Mouse (Mus musculus) gastrocnemius, postnatal 36 days (tissue): Measurements from ENCODE around the gene Nav3. TPM values are rescaled to one million over a fixed set of nuclear protein-coding genes. Genes with fewer than 3 reads are reported as not detected.

Source experiments
- DNase-seq, 2 experiments: peaks; one replicate each; pipeline ENCODE4 v3.0.0; 2022
- intact Hi-C: fragments of 180-260 bp; cut with DNase I; formaldehyde crosslinking; loops from one replicate; pipeline ENCODE4 v1.15.1; 2025
- long read RNA-seq, 2 experiments: library from polyadenylated mRNA; stranded (forward); transcript quantifications; one replicate each; pipeline ENCODE4 v2.0.0; 2021
- total RNA-seq, 2 experiments: library from RNA; stranded (reverse); gene quantifications; 2 replicates each; pipeline ENCODE4 v1.2.3; 2021

The Nav3 gene
- total RNA-seq = 1 to 10 TPM; 1.4 to 2.6 TPM
- long read RNA-seq, experiment 1 = 0 reads
- long read RNA-seq, experiment 2, partial matches to known transcripts = 0 of 1 reads
- long read RNA-seq, experiment 2, other reads (novel, unspliced or antisense) = 1 of 1 reads

GRCm38 (mm10) chr10:110455838-110456493 lies at the start of gene Nav3:
Gene Nav3 (minus strand): TSS chr10:110456204.
- DNase-seq = peak; percentile 15 to 22
- intact Hi-C loops = no loop called here

GRCm38 (mm10) chr10:110485306-110485705 lies 29.3 kb upstream of the Nav3 start:
- DNase-seq = no peak
- intact Hi-C loops = no loop called here

DNA sequence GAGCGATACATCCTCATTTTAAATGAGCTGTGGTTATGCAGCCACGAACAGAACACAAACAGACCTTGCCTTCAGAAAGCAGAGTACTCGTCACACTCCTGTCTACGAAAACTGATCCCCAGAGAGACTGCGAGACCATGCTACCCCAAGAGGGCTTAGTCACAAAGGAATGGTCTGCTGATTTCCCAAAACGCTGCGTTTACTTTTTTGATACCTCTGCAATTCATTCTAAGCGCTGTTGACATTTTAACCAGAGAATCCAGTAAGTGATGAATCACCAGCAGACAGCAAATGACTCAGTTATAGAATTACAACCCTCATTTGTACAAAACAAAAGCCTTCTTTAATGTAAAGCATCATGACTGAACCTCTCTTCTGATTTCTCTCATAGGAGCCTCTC lies 28.8 kb upstream of the Nav3 start:
- intact Hi-C loops = no loop called here
- DNase-seq = no peak

DNA sequence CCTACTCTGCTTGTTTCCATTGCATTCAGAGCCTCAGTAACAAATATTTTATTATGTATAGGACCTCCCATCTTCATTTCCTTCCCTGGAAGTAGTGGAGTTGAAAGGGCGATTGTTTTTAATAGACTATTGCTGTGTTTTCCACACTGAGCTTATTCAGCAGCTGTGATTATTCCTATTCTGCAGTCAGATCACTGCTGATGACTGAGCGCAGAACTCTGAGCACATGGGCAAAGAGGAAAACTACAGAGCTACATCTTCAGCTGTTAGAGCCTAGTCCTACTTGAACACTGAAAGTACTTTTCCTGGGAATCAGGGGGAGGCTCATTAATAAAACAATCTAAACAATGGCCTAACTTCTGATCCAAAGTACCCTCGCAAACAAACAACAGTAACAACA lies 23.2 kb upstream of the Nav3 start:
- DNase-seq = no peak
- intact Hi-C loops = no loop called here

DNA sequence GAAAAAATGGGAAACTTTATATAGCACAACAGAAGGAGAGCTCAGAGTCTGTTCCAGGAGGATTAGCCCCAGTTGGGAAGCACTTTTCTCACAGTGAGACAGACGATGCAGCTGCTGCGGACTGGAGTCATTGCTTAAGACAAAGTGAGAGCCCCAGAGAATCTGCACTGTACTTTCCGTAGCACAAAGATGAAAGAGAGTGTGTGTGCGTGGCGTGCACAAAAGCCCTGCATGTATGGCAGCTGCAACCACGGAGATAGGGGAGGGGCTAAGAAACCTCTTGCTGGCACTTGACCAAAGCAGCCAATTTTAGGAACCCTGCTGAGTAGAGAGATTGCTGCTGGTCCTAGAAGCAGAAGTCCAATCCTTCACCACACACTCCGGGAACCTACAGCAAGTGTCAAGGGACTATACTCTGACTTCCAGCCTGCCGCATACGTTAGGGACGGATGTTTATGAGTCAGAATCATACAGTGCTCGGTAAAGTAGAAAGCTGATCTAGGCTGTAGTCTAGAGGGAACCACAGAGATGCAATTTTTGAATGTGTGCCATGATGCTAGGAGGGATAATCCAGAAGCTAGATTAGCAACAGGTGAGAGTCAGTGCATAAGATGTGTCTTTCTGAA lies 21.8 kb upstream of the Nav3 start:
- intact Hi-C loops = no loop called here
- no peak for DNase-seq

DNA sequence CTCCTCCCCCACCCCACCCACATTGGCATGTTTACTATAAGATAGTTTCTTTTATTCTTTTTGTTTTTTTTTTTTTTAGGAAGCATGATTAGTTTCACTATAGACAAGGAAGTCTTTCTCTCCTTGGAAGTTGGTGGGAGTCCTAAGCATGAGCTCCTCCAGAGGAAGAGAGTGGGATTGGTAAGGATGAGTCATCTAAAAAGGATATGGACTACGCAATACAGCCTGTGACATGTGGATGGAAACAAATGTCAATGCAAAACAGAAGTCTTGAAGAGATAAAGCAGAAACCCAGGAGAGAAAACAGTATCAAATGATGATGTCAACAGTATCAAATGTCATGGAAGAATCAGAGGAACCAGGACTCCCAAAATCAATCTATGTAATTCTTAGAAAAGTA lies 18.1 kb upstream of the Nav3 start:
- no peak for DNase-seq
- intact Hi-C loops = no loop called here

GRCm38 (mm10) chr10:110469445-110469844 lies 13.4 kb upstream of the Nav3 start:
- intact Hi-C loops = no loop called here

GRCm38 (mm10) chr10:110455063-110455837 lies 754 bp downstream of the Nav3 start:
- no peak for DNase-seq
- intact Hi-C loops = no loop called here

More at GRCm38 (mm10) chr10:110469445-110469844, 13.4 kb upstream of the Nav3 start:
- DNase-seq = no peak

- intact Hi-C loops = no loop called here
These were observed 2.4 kb downstream of the Nav3 start for GRCm38 (mm10) chr10:110453566-110453965.

GRCm38 (mm10) chr10:110440396-110440795 lies 15.6 kb downstream of the Nav3 start:
- DNase-seq = no peak
- intact Hi-C loops = no loop called here

More at GRCm38 (mm10) chr10:110453566-110453965, 2.4 kb downstream of the Nav3 start:
- no peak for DNase-seq

DNA sequence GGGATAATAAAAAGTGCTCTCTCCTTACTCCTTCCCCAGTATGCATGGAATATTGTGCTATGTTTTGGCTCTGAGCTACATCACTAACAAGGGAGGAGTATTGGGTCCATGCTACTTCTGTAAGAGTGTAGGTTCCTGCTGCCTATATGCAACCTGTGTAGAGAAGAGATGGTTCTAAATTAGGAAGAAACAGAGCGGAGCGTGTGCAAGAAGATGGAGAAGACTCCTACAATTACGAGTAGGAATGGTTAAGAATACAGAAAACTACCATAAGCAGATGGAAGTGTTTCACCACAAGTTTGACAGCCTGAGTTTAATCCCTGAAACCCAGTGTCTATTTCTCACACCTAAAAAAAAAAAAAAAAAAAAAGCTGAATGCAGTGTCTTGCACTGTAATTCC lies 24.9 kb downstream of the Nav3 start:
- DNase-seq = no peak
- intact Hi-C loops = no loop called here

DNA sequence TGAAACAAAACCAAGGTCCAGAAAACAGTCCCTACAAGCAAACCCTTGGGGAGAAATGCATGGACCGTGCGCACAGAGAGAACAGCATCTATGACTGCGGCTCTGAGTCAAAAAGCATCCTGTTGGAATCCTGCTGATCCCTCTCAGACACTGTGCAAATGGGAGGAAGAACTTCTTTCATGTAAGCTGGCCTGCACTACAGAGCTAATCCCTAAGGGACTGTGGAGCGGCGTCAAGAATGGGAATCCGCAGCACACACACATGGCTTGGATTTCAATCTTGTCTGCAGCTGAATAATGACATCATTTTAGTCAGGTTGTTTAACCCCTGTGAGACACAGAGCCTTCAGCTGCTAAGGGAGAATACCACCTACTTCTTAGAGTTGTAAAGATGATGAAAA lies 26.4 kb downstream of the Nav3 start:
- intact Hi-C loops = no loop called here
- DNase-seq = no peak

DNA sequence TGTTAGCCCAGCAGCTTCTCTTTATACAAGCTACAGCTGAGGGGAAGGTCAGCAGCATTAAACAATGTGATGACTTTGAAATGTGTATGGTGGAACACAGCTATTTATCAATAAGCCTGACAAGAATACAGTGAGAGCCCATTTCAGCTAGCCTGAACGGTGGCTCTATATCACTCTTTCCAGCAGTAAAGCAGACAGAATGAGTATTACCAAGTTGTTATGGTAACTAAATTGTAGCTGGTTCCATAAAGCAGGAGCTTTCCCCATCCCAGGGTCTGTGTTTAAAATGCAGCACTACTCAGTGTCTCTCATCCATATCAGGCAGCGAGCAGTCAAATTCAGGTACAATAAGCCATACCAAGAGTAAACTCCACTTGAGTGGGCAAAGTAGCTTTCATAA lies 27.0 kb downstream of the Nav3 start:
- intact Hi-C loops = no loop called here
- no peak for DNase-seq

DNA sequence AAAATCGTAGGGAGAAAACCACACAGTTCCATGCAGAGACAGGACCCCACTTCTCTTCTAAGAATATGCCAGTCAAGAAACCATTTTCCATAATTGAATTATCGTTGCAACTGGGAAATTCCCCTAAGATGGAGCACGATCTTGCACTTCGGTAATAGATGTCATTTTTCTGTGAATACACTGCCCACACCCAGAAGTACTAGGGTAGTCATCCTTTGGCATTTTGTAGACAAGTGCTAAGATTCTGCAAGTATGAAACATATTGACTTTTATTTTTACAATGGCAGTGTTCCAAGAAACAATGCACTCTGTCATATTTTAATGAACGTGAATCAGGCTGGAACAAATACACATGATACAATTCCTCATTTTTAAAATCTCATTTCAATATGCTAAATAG lies 34.5 kb downstream of the Nav3 start:
- no peak for DNase-seq
- intact Hi-C loops = no loop called here

DNA sequence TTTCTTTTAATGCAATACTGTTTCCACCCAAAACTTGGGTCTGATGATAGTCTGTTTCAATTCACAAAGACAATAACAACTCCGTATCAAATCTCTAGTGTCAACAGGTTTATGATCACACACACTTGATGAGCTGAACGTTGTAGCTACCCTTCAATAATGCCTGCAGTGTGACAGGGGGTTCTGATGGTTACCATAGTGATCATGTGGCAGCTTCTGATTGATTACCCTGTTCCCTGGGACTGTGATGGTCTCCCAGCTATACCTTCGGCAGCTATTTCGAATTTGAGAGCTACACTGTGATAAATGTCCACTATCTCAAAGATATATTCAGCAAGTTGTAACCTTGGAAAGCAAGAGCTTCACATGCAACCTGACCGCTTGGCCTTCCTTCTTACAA lies 39.0 kb downstream of the Nav3 start:
- DNase-seq = no peak
- intact Hi-C loops = no loop called here

- DNase-seq = no peak
- intact Hi-C loops = no loop called here
These were observed 40.4 kb downstream of the Nav3 start for GRCm38 (mm10) chr10:110415624-110416023.

DNA sequence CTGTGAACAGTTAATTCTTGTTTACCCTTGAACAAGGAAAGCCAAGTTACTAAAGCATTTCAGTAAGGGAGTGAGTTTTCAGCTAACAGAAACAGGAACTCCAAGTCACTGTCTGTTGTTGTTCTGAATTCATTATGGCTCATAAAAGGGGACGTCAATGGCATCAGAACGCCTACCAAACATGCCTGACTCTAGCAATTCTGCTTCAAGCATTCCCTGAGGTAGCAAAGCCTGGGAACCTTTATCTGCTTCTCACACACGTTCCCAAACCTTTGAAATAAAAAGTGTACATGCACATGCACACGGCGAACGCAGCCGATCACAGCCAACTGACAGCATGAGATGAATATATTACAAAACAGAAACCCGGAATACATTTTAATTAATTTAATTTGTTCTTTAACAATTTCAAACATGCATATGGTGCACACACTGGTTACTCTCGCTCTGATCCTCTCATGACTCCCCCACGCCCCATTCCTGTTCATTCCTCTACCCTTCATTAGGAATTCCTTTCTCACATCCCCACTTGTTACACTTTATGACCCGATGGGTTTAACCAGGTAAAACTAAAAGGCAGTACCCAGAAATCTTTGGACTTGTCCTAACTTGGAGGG lies 42.6 kb downstream of the Nav3 start:
- no peak for DNase-seq
- intact Hi-C loops = no loop called here

DNA sequence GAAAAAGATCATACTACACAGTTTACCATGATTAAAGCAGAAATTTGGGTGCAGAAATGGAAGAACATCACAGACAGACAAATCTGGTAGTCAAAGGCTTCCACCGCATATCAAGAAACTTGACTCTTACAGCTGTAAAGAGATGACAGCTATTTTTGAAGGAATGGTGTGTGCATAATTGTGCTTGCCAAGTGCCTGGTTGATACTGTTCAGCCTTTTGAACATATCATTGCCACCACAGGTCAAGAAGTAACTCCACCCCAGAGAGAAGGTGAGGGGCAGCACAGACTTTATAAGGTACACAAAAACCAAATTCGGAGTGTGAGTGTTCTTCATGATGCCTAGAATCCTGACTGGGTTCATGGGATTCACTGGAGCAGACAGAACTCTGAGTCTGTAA lies 53.1 kb downstream of the Nav3 start:
- intact Hi-C loops = no loop called here
- no peak for DNase-seq

DNA sequence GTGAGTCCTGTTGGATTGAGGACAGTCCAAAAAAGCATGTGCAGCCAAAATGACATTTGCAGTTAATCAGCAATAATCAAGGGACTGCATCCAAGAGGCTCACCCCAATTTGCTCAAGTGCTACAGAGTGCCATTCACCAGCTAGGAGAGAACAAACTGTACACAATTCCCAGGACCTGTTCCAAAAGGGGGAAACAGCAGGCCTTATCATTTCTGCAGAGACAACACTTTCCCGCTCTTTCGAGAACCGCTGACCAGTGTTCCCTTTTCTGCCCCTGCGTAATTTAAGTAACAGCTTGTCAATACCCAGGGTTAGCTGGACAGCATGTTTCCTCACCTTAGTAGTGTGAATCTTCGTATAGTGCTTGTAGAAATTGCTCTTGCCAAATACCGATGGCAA lies 55.4 kb downstream of the Nav3 start:
- intact Hi-C loops = no loop called here
- no peak for DNase-seq

- DNase-seq = no peak
- intact Hi-C loops = no loop called here
These were observed 57.4 kb downstream of the Nav3 start for GRCm38 (mm10) chr10:110398643-110399042.
